Mouse (Mus musculus) spleen, adult 2 months (tissue): ENCODE measurements at regions not wholly inside any gene's neighbourhood (a gene's known extent, or its start where the extent isn't known, plus 50 kb on each side); places are given as distances from the start of the nearest gene placed in this dataset.

Experiments used
- CTCF ChIP-seq: fragments of 200-500 bp; IDR thresholded peaks from 2 replicates; pipeline ENCODE4 v1.5.1; 2011; ENCODE audit warnings: mild to moderate bottlenecking, inconsistent platforms; ENCODE audit not compliant: insufficient read depth, insufficient read length, insufficient replicate concordance; ENCODE audit errors: extremely low read depth
- POLR2A ChIP-seq: fragments of 200-500 bp; IDR thresholded peaks from 2 replicates; pipeline ENCODE4 v1.6.1; 2011; ENCODE audit warnings: low read depth, low read length, inconsistent platforms

- TF ChIP-seq CTCF (no peak), POLR2A (no peak)
Measured at GRCm38 (mm10) chr13:60486871-60487270, 114.9 kb upstream of the Dapk1 start.
